Mouse (Mus musculus) neural tube, embryonic 13.5 days (tissue): Measurements from ENCODE around the gene Gm4498. TPM values are rescaled to one million over a fixed set of nuclear protein-coding genes. Genes with fewer than 3 reads are reported as not detected.
"Not testable (repeated sequence)": the region's sequence is repeated elsewhere in the genome, so short reads cannot be mapped to it uniquely, and the experiment has no call there.

Experiments
- ATAC-seq: fragments of 200-750 bp; cut with Nextera tagmentation; 2 replicates; pipeline ENCODE4 v1.8.0; 2017; ENCODE audit warnings: low read depth, mild to moderate bottlenecking, moderate TSS enrichment, moderate library complexity
- H3K27ac ChIP-seq: fragments of 300-500 bp; sonication (generic); replicated peaks from 2 replicates; pipeline ENCODE4 v1.5.1; 2015; ENCODE audit warnings: moderate library complexity, mild to moderate bottlenecking, inconsistent platforms
- H3K27me3 ChIP-seq: fragments of 300-500 bp; sonication (generic); 2 replicates; pipeline ENCODE4 v1.6.1; 2015; ENCODE audit warnings: mild to moderate bottlenecking, inconsistent platforms
- H3K36me3 ChIP-seq: fragments of 300-500 bp; sonication (generic); 2 replicates; pipeline ENCODE4 v1.6.1; 2015; ENCODE audit warnings: mild to moderate bottlenecking, inconsistent platforms
- H3K4me1 ChIP-seq: fragments of 300-500 bp; sonication (generic); replicated peaks from 2 replicates; pipeline ENCODE4 v1.6.1; 2015; ENCODE audit warnings: inconsistent platforms
- H3K4me2 ChIP-seq: fragments of 300-500 bp; sonication (generic); 2 replicates; pipeline ENCODE4 v1.6.1; 2015; ENCODE audit warnings: inconsistent platforms, mild to moderate bottlenecking, moderate library complexity
- H3K4me3 ChIP-seq: fragments of 300-500 bp; sonication (generic); 2 replicates; pipeline ENCODE4 v1.5.1; 2015; ENCODE audit warnings: mild to moderate bottlenecking, inconsistent platforms
- H3K9ac ChIP-seq: fragments of 300-500 bp; sonication (generic); 2 replicates; pipeline ENCODE4 v1.6.1; 2015; ENCODE audit warnings: moderate library complexity, mild to moderate bottlenecking, inconsistent platforms
- H3K9me3 ChIP-seq: fragments of 300-500 bp; sonication (generic); 2 replicates; pipeline ENCODE4 v1.6.1; 2016; ENCODE audit warnings: inconsistent platforms
- WGBS: fragments of 180-500 bp; shearing (Covaris S2); methylation state at CpG from one replicate; pipeline ENCODE4 v1.1.7; 2015; 5-methylcytosine and 5-hydroxymethylcytosine counted together
- polyA plus RNA-seq: library from polyadenylated mRNA; unstranded; fragments of >200 nt; fragmentation: Nextera tagmentation; extraction: Ambion mirVana; gene quantifications from 2 replicates; pipeline ENCODE4 v1.2.1, GENCODE M21; 2015

The Gm4498 gene
- not detected in 2 replicates for polyA plus RNA-seq

DNA sequence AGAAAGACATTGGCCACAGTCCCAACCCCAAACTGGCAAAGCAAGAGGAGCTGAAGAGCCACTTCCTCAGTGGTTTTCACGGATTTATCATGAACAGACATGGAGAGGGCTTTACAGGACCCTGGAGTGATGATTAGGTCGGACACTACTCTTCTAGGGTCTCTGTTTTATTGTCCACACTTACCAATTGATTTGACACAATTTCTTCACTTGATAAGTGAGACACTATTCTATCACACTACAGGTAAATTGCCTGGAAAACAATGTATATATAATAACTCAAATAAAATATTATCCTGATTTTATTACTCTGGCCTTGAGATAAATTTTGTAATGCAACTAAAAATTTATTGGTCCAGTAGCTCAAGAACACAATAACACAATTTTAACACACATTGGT, at the start of gene Gm4498:
Gm4498 (minus strand) TSS at position 101 of the 400 bp plus-strand sequence.
- ATAC-seq, H3K9me3 ChIP-seq, H3K4me2 ChIP-seq, H3K36me3 ChIP-seq, H3K4me3 ChIP-seq, H3K27ac ChIP-seq, H3K27me3 ChIP-seq, H3K4me1 ChIP-seq, H3K9ac ChIP-seq: not testable (repeated sequence)
- no CpG with 5 or more reads among the region's 2 CpGs for WGBS

DNA sequence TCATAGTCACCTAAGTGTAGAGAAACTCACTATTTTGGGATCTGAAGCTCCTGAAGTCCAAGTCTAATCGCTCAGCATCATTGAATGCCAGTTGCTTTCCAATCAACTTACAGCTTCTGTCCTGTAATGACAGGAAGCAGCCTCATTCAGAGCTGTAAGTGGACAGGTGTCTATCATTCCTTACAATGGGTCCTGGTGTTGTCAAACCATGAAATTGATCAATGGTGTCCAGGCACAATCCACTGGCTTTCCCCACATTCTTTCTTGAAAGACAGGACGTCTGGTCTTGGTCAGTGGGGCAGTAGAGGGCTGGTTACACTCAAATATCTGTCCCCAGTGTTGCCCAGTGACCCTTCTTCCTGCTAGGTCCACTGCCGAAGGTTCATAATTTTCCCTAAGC, 29.1 kb upstream of the Gm4498 start, which contains the start of gene Gm5890:
Gm5890 (minus strand) TSS at position 101 of the 400 bp plus-strand sequence.
- H3K36me3 ChIP-seq, H3K9ac ChIP-seq, H3K4me2 ChIP-seq, H3K27me3 ChIP-seq, H3K9me3 ChIP-seq, H3K27ac ChIP-seq, H3K4me3 ChIP-seq, ATAC-seq, H3K4me1 ChIP-seq: not testable (repeated sequence)
- no CpG with 5 or more reads among the region's 3 CpGs for WGBS

- WGBS: no CpG with 5 or more reads among the region's 2 CpGs
- H3K9ac ChIP-seq, H3K27me3 ChIP-seq, H3K27ac ChIP-seq, H3K9me3 ChIP-seq, H3K4me2 ChIP-seq, ATAC-seq, H3K4me3 ChIP-seq, H3K36me3 ChIP-seq, H3K4me1 ChIP-seq: not testable (repeated sequence)
These were observed 28.1 kb downstream of the Gm4498 start, which contains the start of gene Gm6164 for GRCm38 (mm10) chr7:20205507-20205906. Gene Gm6164, minus strand, starts transcription at chr7:20205607.

- not testable (repeated sequence) for H3K4me1 ChIP-seq, H3K9ac ChIP-seq, H3K36me3 ChIP-seq, H3K4me2 ChIP-seq, ATAC-seq, H3K9me3 ChIP-seq, H3K27me3 ChIP-seq, H3K4me3 ChIP-seq, H3K27ac ChIP-seq
- WGBS: no CpG with 5 or more reads among the region's 3 CpGs
These were observed 40.2 kb downstream of the Gm4498 start, which contains the start of gene Vmn1r95 for GRCm38 (mm10) chr7:20193410-20193809. Gene Vmn1r95, plus strand, starts transcription at chr7:20193710.

Other genes with a start within 250 kb of the Gm4498 start
- not detected in 2 replicates for gene Nlrp9b, start 242.4 kb downstream of the Gm4498 start, polyA plus RNA-seq
- not detected in 2 replicates for gene Vmn1r91, start 134.1 kb downstream of the Gm4498 start, polyA plus RNA-seq
- gene Gm16442, start 111.2 kb downstream of the Gm4498 start, polyA plus RNA-seq: not detected in 2 replicates
- not detected in 2 replicates for gene Vmn1r93, start 94.7 kb downstream of the Gm4498 start, polyA plus RNA-seq
- gene Vmn1r94, start 65.5 kb downstream of the Gm4498 start, polyA plus RNA-seq: not detected in 2 replicates
- not detected in 2 replicates for gene Vmn1r95, start 40.1 kb downstream of the Gm4498 start, polyA plus RNA-seq
- not detected in 2 replicates for gene Gm6164, start 28.2 kb downstream of the Gm4498 start, polyA plus RNA-seq
- gene Gm5890, start 29.0 kb upstream of the Gm4498 start, polyA plus RNA-seq: not detected in 2 replicates
- not detected in 2 replicates for gene Gm4133, start 100.2 kb upstream of the Gm4498 start, polyA plus RNA-seq
- not detected in 2 replicates for gene Gm5728, start 141.6 kb upstream of the Gm4498 start, polyA plus RNA-seq
- gene Vmn1r100, start 184.1 kb upstream of the Gm4498 start, polyA plus RNA-seq: not detected in 2 replicates
- gene Vmn1r101, start 208.8 kb upstream of the Gm4498 start, polyA plus RNA-seq: not detected in 2 replicates
- not detected in 2 replicates for gene Gm10670, start 241.1 kb upstream of the Gm4498 start, polyA plus RNA-seq